Mouse (Mus musculus): Measurements from ENCODE around the gene Dbnl. TPM values are rescaled to one million over a fixed set of nuclear protein-coding genes. Genes with fewer than 3 reads are reported as not detected.

Dbnl gene
- polyA plus RNA-seq, 1 experiment from 2014 or later, result 86.7 TPM

GRCm38 (mm10) chr11:5799621-5800490 lies 11.6 kb downstream of the Dbnl start:
- 57% methylated on average over 17 of the region's 17 CpGs for WGBS
- Histone ChIP-seq H3K9me3 (replicated peaks; ENCODE audit: control insufficient read depth, low read length) (no peaks in the 10 kb centered on the region), H3K4me3 (ENCODE audit: low read length) (no peak overlapping the region), H3K36me3 (ENCODE audit: control insufficient read depth, insufficient read depth) (peaks cover 27% of the 10 kb centered on the region), H3K4me1 (ENCODE audit: control insufficient read depth, insufficient read depth, low read length) (peaks cover 25% of the 10 kb centered on the region), H3K27me3 (ENCODE audit: control insufficient read depth, insufficient read depth, low read length) (no peaks in the 10 kb centered on the region), H3K9ac (ENCODE audit: low read length) (no peak overlapping the region), H3K4me2 (ENCODE audit: low read depth, low read length) (no peak overlapping the region), H3K27ac (ENCODE audit: low read length) (peak overlapping the region; percentile 54)
- ATAC-seq (replicated peaks; ENCODE audit: extremely low read depth, insufficient read depth, low FRiP score), result no peak

- no peaks in the 10 kb centered on the region for H3K27me3 ChIP-seq (ENCODE audit: control insufficient read depth, insufficient read depth, low read length)
- peak overlapping the region; percentile 76 for H3K9ac ChIP-seq (ENCODE audit: low read length)
- peak overlapping the region; percentile 70 for H3K4me3 ChIP-seq (ENCODE audit: low read length)
- peak overlapping the region; percentile 55 for H3K4me2 ChIP-seq (ENCODE audit: low read depth, low read length)
- H3K36me3 ChIP-seq (ENCODE audit: control insufficient read depth, insufficient read depth), result peaks cover 24% of the 10 kb centered on the region
- H3K4me1 ChIP-seq (ENCODE audit: control insufficient read depth, insufficient read depth, low read length), result peaks cover 21% of the 10 kb centered on the region
- peak overlapping the region; percentile 91 for H3K27ac ChIP-seq (ENCODE audit: low read length)
- H3K9me3 ChIP-seq (replicated peaks; ENCODE audit: control insufficient read depth, low read length), result no peaks in the 10 kb centered on the region
- no peak for ATAC-seq (replicated peaks; ENCODE audit: extremely low read depth, insufficient read depth, low FRiP score)
- WGBS, result 87% methylated on average over 16 of the region's 16 CpGs
Measured at GRCm38 (mm10) chr11:5801511-5801910, 13.2 kb downstream of the Dbnl start.

GRCm38 (mm10) chr11:5802005-5802404 lies 13.7 kb downstream of the Dbnl start:
- Histone ChIP-seq H3K4me1 (ENCODE audit: control insufficient read depth, insufficient read depth, low read length) (peaks cover 21% of the 10 kb centered on the region), H3K9ac (ENCODE audit: low read length) (peak overlapping the region; percentile 76), H3K4me2 (ENCODE audit: low read depth, low read length) (peak overlapping the region; percentile 55), H3K27me3 (ENCODE audit: control insufficient read depth, insufficient read depth, low read length) (no peaks in the 10 kb centered on the region), H3K4me3 (ENCODE audit: low read length) (peak overlapping the region; percentile 70), H3K27ac (ENCODE audit: low read length) (peak overlapping the region; percentile 91), H3K9me3 (replicated peaks; ENCODE audit: control insufficient read depth, low read length) (no peaks in the 10 kb centered on the region), H3K36me3 (ENCODE audit: control insufficient read depth, insufficient read depth) (peaks cover 19% of the 10 kb centered on the region)
- 36% methylated on average over 12 of the region's 12 CpGs for WGBS
- 0 out of 2 replicates have a peak, but pooled peaks have one; percentile 15 for ATAC-seq (replicated peaks; ENCODE audit: extremely low read depth, insufficient read depth, low FRiP score)

GRCm38 (mm10) chr11:5802457-5803217 lies 14.3 kb downstream of the Dbnl start:
- no peak for ATAC-seq (replicated peaks; ENCODE audit: extremely low read depth, insufficient read depth, low FRiP score)
- Histone ChIP-seq H3K4me3 (ENCODE audit: low read length) (peak overlapping the region; percentile 70), H3K4me1 (ENCODE audit: control insufficient read depth, insufficient read depth, low read length) (peaks cover 21% of the 10 kb centered on the region), H3K4me2 (ENCODE audit: low read depth, low read length) (peak overlapping the region; percentile 55), H3K9ac (ENCODE audit: low read length) (peak overlapping the region; percentile 76), H3K27me3 (ENCODE audit: control insufficient read depth, insufficient read depth, low read length) (no peaks in the 10 kb centered on the region), H3K27ac (ENCODE audit: low read length) (peak overlapping the region; percentile 91), H3K9me3 (replicated peaks; ENCODE audit: control insufficient read depth, low read length) (no peaks in the 10 kb centered on the region), H3K36me3 (ENCODE audit: control insufficient read depth, insufficient read depth) (peaks cover 15% of the 10 kb centered on the region; the same call in 1 of the 2 replicates)
- WGBS, result 44% methylated on average over 8 of the region's 8 CpGs

GRCm38 (mm10) chr11:5803551-5803981 lies 15.3 kb downstream of the Dbnl start, which contains the start of gene Pgam2:
Pgam2 (minus strand) TSS chr11:5803733.
- Histone ChIP-seq H3K4me3 (ENCODE audit: low read length) (peak within 1 kb of the TSS; percentile 70), H3K9me3 (replicated peaks; ENCODE audit: control insufficient read depth, low read length) (no peaks in the 10 kb centered on the region), H3K27ac (ENCODE audit: low read length) (peak within 1 kb of the TSS; percentile 91), H3K4me1 (ENCODE audit: control insufficient read depth, insufficient read depth, low read length) (peaks cover 21% of the 10 kb centered on the region), H3K4me2 (ENCODE audit: low read depth, low read length) (peak within 1 kb of the TSS; percentile 55), H3K9ac (ENCODE audit: low read length) (peak within 1 kb of the TSS; percentile 76), H3K36me3 (ENCODE audit: control insufficient read depth, insufficient read depth) (peaks cover 15% of the 10 kb centered on the region; the same call in 1 of the 2 replicates), H3K27me3 (ENCODE audit: control insufficient read depth, insufficient read depth, low read length) (no peaks in the 10 kb centered on the region)
- ATAC-seq (replicated peaks; ENCODE audit: extremely low read depth, insufficient read depth, low FRiP score), result peak; percentile 86
- 21% methylated on average over 8 of the region's 8 CpGs for WGBS

- peaks cover 21% of the 10 kb centered on the region for H3K4me1 ChIP-seq (ENCODE audit: control insufficient read depth, insufficient read depth, low read length)
- H3K27me3 ChIP-seq (ENCODE audit: control insufficient read depth, insufficient read depth, low read length), result no peaks in the 10 kb centered on the region
- WGBS, result 59% methylated on average over 5 of the region's 5 CpGs
- H3K9me3 ChIP-seq (replicated peaks; ENCODE audit: control insufficient read depth, low read length), result no peaks in the 10 kb centered on the region
- peak overlapping the region; percentile 25 for H3K4me2 ChIP-seq (ENCODE audit: low read depth, low read length)
- no peak overlapping the region for H3K4me3 ChIP-seq (ENCODE audit: low read length)
- no peak for ATAC-seq (replicated peaks; ENCODE audit: extremely low read depth, insufficient read depth, low FRiP score)
- peaks cover 9% of the 10 kb centered on the region; the same call in 1 of the 2 replicates for H3K36me3 ChIP-seq (ENCODE audit: control insufficient read depth, insufficient read depth)
- peak overlapping the region; percentile 76 for H3K27ac ChIP-seq (ENCODE audit: low read length)
- 0 out of 2 replicates have a peak overlapping the region, but pooled peaks have one; percentile 28 for H3K9ac ChIP-seq (ENCODE audit: low read length)
Measured at GRCm38 (mm10) chr11:5804174-5804573, 15.9 kb downstream of the Dbnl start.

- no peaks in the 10 kb centered on the region for H3K27me3 ChIP-seq (ENCODE audit: control insufficient read depth, insufficient read depth, low read length)
- H3K4me1 ChIP-seq (ENCODE audit: control insufficient read depth, insufficient read depth, low read length), result peaks cover 13% of the 10 kb centered on the region
- no peaks in the 10 kb centered on the region for H3K9me3 ChIP-seq (replicated peaks; ENCODE audit: control insufficient read depth, low read length)
- no peak overlapping the region for H3K9ac ChIP-seq (ENCODE audit: low read length)
- 86% methylated on average over 3 of the region's 3 CpGs for WGBS
- ATAC-seq (replicated peaks; ENCODE audit: extremely low read depth, insufficient read depth, low FRiP score), result no peak
- H3K36me3 ChIP-seq (ENCODE audit: control insufficient read depth, insufficient read depth), result peaks cover 3% of the 10 kb centered on the region; the same call in 1 of the 2 replicates
- H3K27ac ChIP-seq (ENCODE audit: low read length), result no peak overlapping the region
- H3K4me3 ChIP-seq (ENCODE audit: low read length), result no peak overlapping the region
- no peak overlapping the region for H3K4me2 ChIP-seq (ENCODE audit: low read depth, low read length)
Measured at GRCm38 (mm10) chr11:5805711-5806110, 17.4 kb downstream of the Dbnl start.

GRCm38 (mm10) chr11:5807956-5808355 lies 19.7 kb downstream of the Dbnl start:
- Histone ChIP-seq H3K36me3 (ENCODE audit: control insufficient read depth, insufficient read depth) (no peaks in the 10 kb centered on the region), H3K27me3 (ENCODE audit: control insufficient read depth, insufficient read depth, low read length) (no peaks in the 10 kb centered on the region), H3K4me2 (ENCODE audit: low read depth, low read length) (no peak overlapping the region), H3K4me1 (ENCODE audit: control insufficient read depth, insufficient read depth, low read length) (peaks cover 5% of the 10 kb centered on the region), H3K27ac (ENCODE audit: low read length) (no peak overlapping the region), H3K9ac (ENCODE audit: low read length) (no peak overlapping the region), H3K9me3 (replicated peaks; ENCODE audit: control insufficient read depth, low read length) (no peaks in the 10 kb centered on the region), H3K4me3 (ENCODE audit: low read length) (no peak overlapping the region)
- WGBS, result 83% methylated on average over 9 of the region's 9 CpGs
- ATAC-seq (replicated peaks; ENCODE audit: extremely low read depth, insufficient read depth, low FRiP score), result no peak
